Mouse (Mus musculus) cerebellum, postnatal 25 days (tissue): ENCODE data around the gene Fanca.
"Not testable (repeated sequence)": the region's sequence is repeated elsewhere in the genome, so short reads cannot be mapped to it uniquely, and the experiment has no call there.

Experiments
- DNase-seq, 2 experiments: peaks; one replicate each; pipeline ENCODE4 v3.0.0; 2021; ENCODE audit warnings: mixed read lengths in 2 of 2

The Fanca gene

GRCm38 (mm10) chr8:123230326-123230725, 88.0 kb downstream of the Fanca start:
- DNase-seq: not testable (repeated sequence)

- DNase-seq: no peak
Observed at GRCm38 (mm10) chr8:123228416-123228815, 90.0 kb downstream of the Fanca start.

GRCm38 (mm10) chr8:123224278-123225266, 93.8 kb downstream of the Fanca start, which contains the start of gene Cdk10:
Cdk10 (plus strand) TSS chr8:123224842.
- DNase-seq: peak; percentile 95 to 97

GRCm38 (mm10) chr8:123220917-123221316, 97.5 kb downstream of the Fanca start:
- no peak for DNase-seq
